Mouse (Mus musculus) intestine, embryonic 14.5 days (tissue): ENCODE measurements at regions not wholly inside any gene's neighbourhood (a gene's known extent, or its start where the extent isn't known, plus 50 kb on each side); places are given as distances from the start of the nearest gene placed in this dataset.
"Not testable (repeated sequence)": the region's sequence is repeated elsewhere in the genome, so short reads cannot be mapped to it uniquely, and the experiment has no call there.

ENCODE experiments used
- ATAC-seq: fragments of 200-750 bp; cut with Nextera tagmentation; replicated peaks from 2 replicates; pipeline ENCODE4 v1.8.0; 2017; ENCODE audit warnings: low read depth, moderate number of reproducible peaks, moderate TSS enrichment, moderate library complexity; ENCODE audit not compliant: low FRiP score, low TSS enrichment
- DNase-seq: peaks from one replicate; pipeline ENCODE4 v3.0.0-alpha.2; 2018; ENCODE audit warnings: low spot score
- H3K27ac ChIP-seq: fragments of 300-500 bp; sonication (generic); 2 replicates; pipeline ENCODE4 v1.5.1; 2014; ENCODE audit warnings: low read depth, mild to moderate bottlenecking, control low read depth
- H3K27me3 ChIP-seq: fragments of 300-500 bp; sonication (generic); replicated peaks from 2 replicates; pipeline ENCODE4 v1.6.1; 2014; ENCODE audit warnings: low read length, control low read depth; ENCODE audit not compliant: control insufficient read depth, insufficient read depth
- H3K36me3 ChIP-seq: fragments of 300-500 bp; sonication (generic); 2 replicates; pipeline ENCODE4 v1.6.1; 2014; ENCODE audit warnings: low read length, control low read depth; ENCODE audit not compliant: control insufficient read depth, insufficient read depth
- H3K4me1 ChIP-seq: fragments of 300-500 bp; sonication (generic); replicated peaks from 2 replicates; pipeline ENCODE4 v1.6.1; 2014; ENCODE audit warnings: low read length, control low read depth, mixed read lengths; ENCODE audit not compliant: control insufficient read depth, insufficient read depth
- H3K4me2 ChIP-seq: fragments of 300-500 bp; sonication (generic); 2 replicates; pipeline ENCODE4 v1.6.1; 2014; ENCODE audit warnings: low read length
- H3K4me3 ChIP-seq: fragments of 300-500 bp; sonication (generic); 2 replicates; pipeline ENCODE4 v1.5.1; 2014; ENCODE audit warnings: low read depth, low read length, control low read depth, mixed read lengths
- H3K9ac ChIP-seq: fragments of 300-500 bp; sonication (generic); 2 replicates; pipeline ENCODE4 v1.6.1; 2014; ENCODE audit warnings: mild to moderate bottlenecking, low read length
- H3K9me3 ChIP-seq: fragments of 300-500 bp; sonication (generic); 2 replicates; pipeline ENCODE4 v1.6.1; 2016; ENCODE audit warnings: low read length, control low read depth; ENCODE audit not compliant: control insufficient read depth
- WGBS: fragments of 180-500 bp; shearing (Covaris S2); extraction: QIAGEN DNeasy Blood & Tissue Kit; methylation state at CpG from one replicate; pipeline ENCODE4 v1.1.7; 2014; 5-methylcytosine and 5-hydroxymethylcytosine counted together

DNA sequence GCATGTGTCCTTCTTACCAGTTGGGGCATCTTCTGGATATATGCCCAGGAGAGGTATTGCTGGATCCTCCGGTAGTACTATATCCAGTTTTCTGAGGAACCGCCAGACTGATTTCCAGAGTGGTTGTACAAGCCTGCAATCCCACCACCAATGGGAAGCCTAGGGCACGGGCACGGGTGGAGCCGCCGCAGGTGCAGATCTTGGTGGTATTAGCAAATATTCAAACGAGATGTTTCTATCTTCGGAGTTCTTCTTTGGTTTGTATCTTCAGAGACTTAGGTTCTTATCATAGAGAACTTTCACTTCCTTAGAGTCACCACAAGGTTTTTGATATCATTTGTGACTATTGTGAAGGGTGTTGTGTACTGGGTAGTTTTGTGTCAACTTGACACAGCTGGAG, 103.1 kb downstream of the Btbd35f12 start:
- peak; percentile 48 for DNase-seq
- H3K4me3 ChIP-seq, H3K4me1 ChIP-seq, H3K9ac ChIP-seq, H3K27me3 ChIP-seq, ATAC-seq, H3K9me3 ChIP-seq, H3K36me3 ChIP-seq, H3K27ac ChIP-seq, H3K4me2 ChIP-seq: not testable (repeated sequence)
- WGBS: 90% methylated on average over 7 of the region's 8 CpGs
